Mouse (Mus musculus) stomach, postnatal 0 days (tissue): Measurements from ENCODE around the gene Cpne5. TPM values are rescaled to one million over a fixed set of nuclear protein-coding genes. Genes with fewer than 3 reads are reported as not detected.

Experiments
- ATAC-seq: fragments of 200-750 bp; cut with Nextera tagmentation; 2 replicates; pipeline ENCODE4 v1.8.0; 2017; ENCODE audit not compliant: low FRiP score, low TSS enrichment
- DNase-seq: peaks from one replicate; pipeline ENCODE4 v3.0.0-alpha.2; 2016; ENCODE audit warnings: low spot score
- H3K27ac ChIP-seq: fragments of 300-500 bp; sonication (generic); replicated peaks from 2 replicates; pipeline ENCODE4 v1.5.1; 2014; ENCODE audit warnings: mild to moderate bottlenecking, control low read depth
- H3K27me3 ChIP-seq: fragments of 300-500 bp; sonication (generic); 2 replicates; pipeline ENCODE4 v1.6.1; 2014; ENCODE audit warnings: low read length; ENCODE audit not compliant: control insufficient read depth, insufficient read depth
- H3K36me3 ChIP-seq: fragments of 300-500 bp; sonication (generic); 2 replicates; pipeline ENCODE4 v1.6.1; 2014; ENCODE audit warnings: low read length, mixed read lengths; ENCODE audit not compliant: control insufficient read depth, insufficient read depth
- H3K4me1 ChIP-seq: fragments of 300-500 bp; sonication (generic); replicated peaks from 2 replicates; pipeline ENCODE4 v1.6.1; 2014; ENCODE audit warnings: antibody characterized with exemption; ENCODE audit not compliant: control insufficient read depth, insufficient read depth
- H3K4me2 ChIP-seq: fragments of 300-500 bp; sonication (generic); replicated peaks from 2 replicates; pipeline ENCODE4 v1.6.1; 2014; ENCODE audit warnings: low read depth, mild to moderate bottlenecking, control low read depth, moderate library complexity
- H3K4me3 ChIP-seq: fragments of 300-500 bp; sonication (generic); 2 replicates; pipeline ENCODE4 v1.5.1; 2014; ENCODE audit warnings: low read depth, low read length, control low read depth
- H3K9ac ChIP-seq: fragments of 300-500 bp; sonication (generic); 2 replicates; pipeline ENCODE4 v1.6.1; 2014; ENCODE audit warnings: mild to moderate bottlenecking, low read length, control low read depth, mixed read lengths
- H3K9me3 ChIP-seq: fragments of 300-500 bp; sonication (generic); 2 replicates; pipeline ENCODE4 v1.6.1; 2016; ENCODE audit warnings: low read length; ENCODE audit not compliant: control insufficient read depth
- CTCF ChIP-seq: IDR thresholded peaks from 2 replicates; pipeline ENCODE4 v1.5.1; 2016; ENCODE audit warnings: antibody characterized with exemption, low read depth, mild to moderate bottlenecking, moderate library complexity
- EP300 ChIP-seq: optimal IDR thresholded peaks from 2 replicates; pipeline ENCODE3; 2016; ENCODE audit warnings: antibody characterized with exemption
- WGBS: fragments of 180-500 bp; shearing (Covaris S2); extraction: QIAGEN DNeasy Blood & Tissue Kit; methylation state at CpG from one replicate; pipeline ENCODE4 v1.1.7; 2014; 5-methylcytosine and 5-hydroxymethylcytosine counted together
- polyA plus RNA-seq: library from polyadenylated mRNA; unstranded; fragments of >200 nt; fragmentation: Nextera tagmentation; extraction: Ambion mirVana; gene quantifications from 2 replicates; pipeline ENCODE4 v1.2.1, GENCODE M21; 2015

The Cpne5 gene
- polyA plus RNA-seq, 1 experiment from 2014 or later, result 4.8 TPM

DNA sequence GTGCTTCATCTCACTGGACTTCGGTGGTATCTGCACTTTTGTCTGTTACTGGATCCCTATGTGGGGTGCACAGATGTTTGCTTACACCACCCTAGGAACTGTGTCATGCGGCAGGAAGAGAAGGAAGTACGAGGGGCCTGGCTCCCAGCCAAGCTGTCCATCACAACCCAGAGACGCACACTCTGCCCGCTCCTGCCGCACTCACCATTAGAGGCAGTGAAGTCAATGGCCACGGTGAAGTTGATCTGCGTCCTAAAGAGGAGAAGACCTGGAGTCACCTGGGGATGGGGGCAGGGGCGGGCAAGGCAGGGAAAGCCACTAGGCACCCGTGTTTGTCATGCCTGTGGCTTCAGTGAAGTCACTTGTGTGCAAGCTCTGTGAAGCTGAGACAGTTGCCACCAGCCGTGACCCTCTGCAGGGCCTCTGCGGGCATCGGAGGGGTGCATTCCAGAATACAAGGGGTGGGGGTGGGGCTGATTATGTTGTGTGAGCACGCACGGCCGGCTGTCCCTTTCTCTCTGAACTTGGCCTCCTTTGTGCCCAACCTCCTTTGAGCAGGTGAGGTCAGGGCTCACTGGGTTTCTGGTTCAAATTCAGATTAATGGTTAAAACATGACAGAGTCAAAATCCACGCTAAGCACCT lies 73.4 kb downstream of the Cpne5 start:
- no peak overlapping the region for H3K4me3 ChIP-seq
- ATAC-seq (peak; percentile 8; the same call in 1 of the 2 replicates), DNase-seq (peak; percentile 73)
- H3K27ac ChIP-seq, result peak overlapping the region; percentile 81
- peak overlapping the region; percentile 23; the same call in 1 of the 2 replicates for H3K9ac ChIP-seq
- WGBS, result 17% methylated on average over 17 of the region's 17 CpGs
- H3K36me3 ChIP-seq, result no peaks in the 10 kb centered on the region
- H3K4me2 ChIP-seq, result no peak overlapping the region
- H3K27me3 ChIP-seq, result no peaks in the 10 kb centered on the region
- no peaks in the 10 kb centered on the region for H3K9me3 ChIP-seq
- no peak for TF ChIP-seq EP300
- TF ChIP-seq CTCF, result no peak
- peaks cover 4% of the 10 kb centered on the region for H3K4me1 ChIP-seq

DNA sequence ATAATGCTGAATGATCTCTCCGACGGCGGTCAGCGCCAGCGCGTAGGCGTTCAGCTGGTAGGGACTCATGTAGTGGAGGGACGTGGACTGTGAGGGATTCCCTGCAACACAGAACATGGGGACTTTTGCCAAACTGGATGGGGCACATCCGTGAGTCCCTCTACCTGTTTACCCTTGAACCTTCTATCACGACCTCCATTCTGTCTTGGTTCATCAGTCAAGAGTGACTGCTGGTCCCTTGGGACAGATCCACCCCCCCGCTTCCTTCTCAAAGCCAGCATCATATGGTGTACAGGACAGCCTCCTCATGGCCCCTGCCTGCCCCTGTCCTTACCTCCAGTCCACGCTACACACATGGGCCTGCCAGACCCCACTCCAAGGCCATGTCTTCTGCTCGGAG lies 75.6 kb downstream of the Cpne5 start:
- no peak for TF ChIP-seq CTCF
- TF ChIP-seq EP300, result no peak
- no peak overlapping the region for H3K27ac ChIP-seq
- H3K9ac ChIP-seq, result no peak overlapping the region
- no peak for DNase-seq
- no peak overlapping the region for H3K4me3 ChIP-seq
- peaks cover 4% of the 10 kb centered on the region for H3K4me1 ChIP-seq
- no peak overlapping the region for H3K4me2 ChIP-seq
- no peak for ATAC-seq
- H3K27me3 ChIP-seq, result no peaks in the 10 kb centered on the region
- 94% methylated on average over 13 of the region's 13 CpGs for WGBS
- no peaks in the 10 kb centered on the region for H3K9me3 ChIP-seq
- H3K36me3 ChIP-seq, result no peaks in the 10 kb centered on the region

DNA sequence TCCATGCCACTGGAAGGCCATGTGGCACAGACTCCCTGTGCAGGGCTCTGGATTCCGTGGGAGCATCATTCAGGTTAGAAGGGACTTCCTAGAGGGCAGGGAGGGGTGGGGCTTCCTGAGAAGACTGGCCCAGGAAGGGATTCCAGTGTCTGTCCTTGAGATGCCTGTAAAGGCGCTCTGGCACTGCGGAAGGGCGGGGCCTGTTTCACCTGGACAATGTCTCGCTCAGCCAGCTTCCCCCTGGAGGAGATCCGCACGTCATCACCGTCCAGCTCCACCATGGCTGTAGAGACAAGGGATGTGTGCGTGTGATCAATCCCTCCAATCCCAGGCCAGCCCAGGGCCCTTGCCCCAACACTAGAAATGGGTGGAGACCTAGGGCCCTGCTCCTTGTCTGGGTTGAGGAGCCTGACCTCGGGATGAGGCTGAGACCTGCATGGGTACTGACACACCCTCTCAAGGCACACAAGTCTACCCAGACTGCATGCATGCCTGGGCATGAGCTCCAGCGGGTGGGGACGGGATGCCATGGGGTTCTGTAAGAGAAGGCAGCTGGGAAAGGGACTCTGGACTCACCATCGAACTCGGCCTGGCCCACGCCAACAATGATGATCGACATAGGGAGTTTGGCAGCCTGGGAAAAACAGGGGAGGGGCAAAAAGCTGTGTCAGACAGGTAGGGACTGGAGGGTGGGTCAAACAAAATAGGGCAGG lies 78.1 kb downstream of the Cpne5 start:
- WGBS, result 72% methylated on average over 16 of the region's 16 CpGs
- no peaks in the 10 kb centered on the region for H3K9me3 ChIP-seq
- no peaks in the 10 kb centered on the region for H3K27me3 ChIP-seq
- H3K4me2 ChIP-seq, result no peak overlapping the region
- no peak for TF ChIP-seq CTCF
- TF ChIP-seq EP300, result no peak
- H3K4me3 ChIP-seq, result no peak overlapping the region
- H3K27ac ChIP-seq, result peak overlapping the region; percentile 58; the same call in 1 of the 2 replicates
- peaks cover 5% of the 10 kb centered on the region for H3K4me1 ChIP-seq
- ATAC-seq, result peak; percentile 28; the same call in 1 of the 2 replicates
- no peaks in the 10 kb centered on the region for H3K36me3 ChIP-seq
- DNase-seq, result no peak
- H3K9ac ChIP-seq, result no peak overlapping the region

DNA sequence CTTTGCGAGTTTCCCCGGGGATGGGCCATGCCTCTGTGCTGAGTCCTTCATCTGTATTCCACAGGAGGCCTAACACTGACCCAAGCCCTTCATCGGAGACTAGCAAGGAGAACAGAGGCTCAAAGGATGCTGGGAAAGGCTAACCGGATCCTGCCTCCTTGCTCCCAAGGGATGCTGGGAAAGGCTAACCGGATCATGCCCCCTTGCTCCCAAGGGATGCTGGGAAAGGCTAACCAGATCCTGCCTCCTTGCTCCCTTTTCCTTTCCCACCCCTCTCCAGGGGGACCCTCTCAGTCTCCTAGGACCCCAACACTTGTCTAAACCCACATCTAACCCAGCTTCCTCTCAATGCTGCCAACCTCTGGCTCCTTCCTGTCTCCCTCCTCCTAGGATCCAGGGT lies 78.6 kb downstream of the Cpne5 start:
- Histone ChIP-seq H3K27me3 (no peaks in the 10 kb centered on the region), H3K27ac (peak overlapping the region; percentile 49; the same call in 1 of the 2 replicates), H3K9me3 (no peaks in the 10 kb centered on the region), H3K4me1 (peaks cover 5% of the 10 kb centered on the region), H3K9ac (no peak overlapping the region), H3K4me2 (no peak overlapping the region), H3K36me3 (no peaks in the 10 kb centered on the region), H3K4me3 (no peak overlapping the region)
- TF ChIP-seq CTCF, result no peak
- no peak for TF ChIP-seq EP300
- DNase-seq (no peak), ATAC-seq (no peak)
- 87% methylated on average over 4 of the region's 5 CpGs for WGBS

DNA sequence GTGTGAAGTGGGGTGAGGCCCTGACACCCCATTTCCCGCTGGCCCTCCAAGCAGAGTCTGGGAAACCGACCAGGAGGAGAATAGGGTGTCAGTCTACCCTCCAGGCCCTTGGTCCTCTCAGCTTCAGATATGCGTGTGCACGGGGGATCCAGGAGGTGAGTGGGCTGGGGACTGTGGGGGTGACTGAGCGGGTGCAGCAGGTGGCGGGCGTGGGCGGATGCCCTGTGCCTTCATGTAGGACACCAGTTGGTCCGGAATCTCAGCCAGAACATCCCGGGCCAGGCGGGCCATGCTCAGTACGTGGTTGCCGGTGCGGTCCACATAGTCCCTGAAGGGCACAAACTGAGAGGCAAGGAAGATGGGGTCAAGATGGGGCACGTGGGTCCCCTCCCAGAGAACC lies 79.1 kb downstream of the Cpne5 start:
- no peak overlapping the region for H3K4me2 ChIP-seq
- no peak overlapping the region for H3K9ac ChIP-seq
- peaks cover 5% of the 10 kb centered on the region for H3K4me1 ChIP-seq
- H3K27ac ChIP-seq, result no peak overlapping the region
- 88% methylated on average over 11 of the region's 15 CpGs for WGBS
- no peak overlapping the region for H3K4me3 ChIP-seq
- H3K36me3 ChIP-seq, result no peaks in the 10 kb centered on the region
- no peak for DNase-seq
- TF ChIP-seq EP300, result no peak
- TF ChIP-seq CTCF, result no peak
- H3K27me3 ChIP-seq, result no peaks in the 10 kb centered on the region
- no peak for ATAC-seq
- H3K9me3 ChIP-seq, result no peaks in the 10 kb centered on the region

DNA sequence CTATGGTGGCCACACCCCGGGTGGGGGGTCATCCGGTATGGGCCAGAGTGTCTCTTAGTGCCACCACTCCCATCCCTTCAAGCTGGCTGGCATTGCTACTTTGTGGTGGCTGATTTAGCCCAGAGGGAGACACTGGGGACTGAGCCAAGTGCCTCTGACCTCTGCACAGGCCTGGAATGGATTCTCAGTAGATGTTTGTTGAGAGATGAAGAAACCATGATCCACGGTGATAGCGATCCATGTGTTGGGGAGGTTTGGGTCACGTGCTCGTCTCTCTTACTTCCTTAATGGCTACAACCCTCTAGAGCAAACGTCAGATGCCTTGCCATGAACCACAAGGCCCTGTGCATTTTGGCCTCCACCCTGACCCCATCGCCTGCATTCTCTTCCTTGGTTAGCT lies 81.1 kb downstream of the Cpne5 start:
- no peak overlapping the region for H3K4me2 ChIP-seq
- ATAC-seq, result peak; percentile 48
- H3K36me3 ChIP-seq, result no peaks in the 10 kb centered on the region
- H3K27me3 ChIP-seq, result no peaks in the 10 kb centered on the region
- H3K9ac ChIP-seq, result no peak overlapping the region
- H3K9me3 ChIP-seq, result no peaks in the 10 kb centered on the region
- TF ChIP-seq EP300 (no peak), CTCF (no peak)
- peaks cover 5% of the 10 kb centered on the region for H3K4me1 ChIP-seq
- peak; percentile 27 for DNase-seq
- H3K4me3 ChIP-seq, result no peak overlapping the region
- H3K27ac ChIP-seq, result peak overlapping the region; percentile 74; the same call in 1 of the 2 replicates
- 57% methylated on average over 8 of the region's 8 CpGs for WGBS
